Mouse (Mus musculus): ENCODE measurements around the gene Smurf2. TPM values are rescaled to one million over a fixed set of nuclear protein-coding genes. Genes with fewer than 3 reads are reported as not detected.

Gene Smurf2
- polyA plus RNA-seq, 1 experiment: 13.0 TPM

- no peak overlapping the region for H3K4me3 ChIP-seq (ENCODE audit: insufficient read depth, poor library complexity, severe bottlenecking)
- H3ac ChIP-seq (ENCODE audit: control insufficient read depth, insufficient read length, low read depth): no peak overlapping the region
- H3K79me2 ChIP-seq (ENCODE audit: control insufficient read depth, insufficient read depth): no peaks in the 10 kb centered on the region
- H3K27me3 ChIP-seq (ENCODE audit: control insufficient read depth, insufficient read depth, insufficient read length): no peaks in the 10 kb centered on the region
- TF ChIP-seq CEBPB (IDR thresholded peaks at IDR 0.05; ENCODE audit: low read depth) (no peak), CTCF (IDR thresholded peaks at IDR 0.05; ENCODE audit: control insufficient read depth, insufficient read depth, insufficient read length) (no peak), MAX (IDR thresholded peaks at IDR 0.05) (no peak)
- peaks cover 57% of the 10 kb centered on the region for H3K36me3 ChIP-seq (ENCODE audit: control insufficient read depth, insufficient read depth)
- peaks cover 1% of the 10 kb centered on the region for H3K79me3 ChIP-seq (ENCODE audit: low read depth)
Measured at GRCm38 (mm10) chr11:106842002-106842401, 78.5 kb downstream of the Smurf2 start.

- TF ChIP-seq FOSL1 (IDR thresholded peaks at IDR 0.05; ENCODE audit: insufficient read depth, low read length, poor library complexity, severe bottlenecking): no peak
- no peak for TF ChIP-seq USF1 (IDR thresholded peaks at IDR 0.05; ENCODE audit: low read depth)
- no peak for TF ChIP-seq MAX (IDR thresholded peaks at IDR 0.05)
- TF ChIP-seq MYOG (IDR thresholded peaks at IDR 0.05; ENCODE audit: control insufficient read depth, extremely low read depth, insufficient read length): no peak
- TF ChIP-seq CTCF (IDR thresholded peaks at IDR 0.05; ENCODE audit: control insufficient read depth, insufficient read depth, insufficient read length): no peak
- no peak for TF ChIP-seq MYOD1 (IDR thresholded peaks at IDR 0.05; ENCODE audit: control insufficient read depth, insufficient read length, low read depth)
- no peak for TF ChIP-seq CEBPB (IDR thresholded peaks at IDR 0.05; ENCODE audit: low read depth)
- Histone ChIP-seq H3ac (ENCODE audit: control insufficient read depth, insufficient read length, low read depth) (no peak overlapping the region), H3K4me3 (ENCODE audit: insufficient read depth, poor library complexity, severe bottlenecking) (no peak overlapping the region), H3K27me3 (ENCODE audit: control insufficient read depth, insufficient read depth, insufficient read length) (no peaks in the 10 kb centered on the region), H3K36me3 (ENCODE audit: control insufficient read depth, insufficient read depth) (peaks cover 40% of the 10 kb centered on the region), H3K79me3 (ENCODE audit: low read depth) (no peaks in the 10 kb centered on the region), H3K79me2 (ENCODE audit: control insufficient read depth, insufficient read depth) (no peaks in the 10 kb centered on the region)
Measured at GRCm38 (mm10) chr11:106828079-106828478, 92.4 kb downstream of the Smurf2 start.

DNA sequence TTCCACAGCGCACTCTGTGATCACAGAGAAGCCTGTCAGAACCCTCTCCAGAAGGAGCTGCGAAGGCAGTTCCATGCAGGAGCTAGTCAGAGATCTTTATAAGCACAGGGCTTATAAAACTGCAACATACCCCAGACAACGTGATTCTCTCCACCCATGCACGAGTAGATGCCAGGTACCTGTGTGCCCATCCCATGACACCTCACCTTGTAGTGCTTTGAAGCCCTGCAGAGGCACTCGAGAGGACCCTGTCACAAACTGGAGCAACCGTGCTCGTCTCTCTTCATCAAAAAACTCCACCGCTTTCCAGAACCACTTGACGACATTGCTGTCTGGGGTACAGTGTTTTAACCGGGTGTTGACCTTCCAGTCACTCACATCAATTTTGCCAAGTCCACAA is 96.1 kb downstream of the Smurf2 start:
- Histone ChIP-seq H3K79me3 (ENCODE audit: low read depth) (no peaks in the 10 kb centered on the region), H3K4me3 (ENCODE audit: insufficient read depth, poor library complexity, severe bottlenecking) (no peak overlapping the region), H3K36me3 (ENCODE audit: control insufficient read depth, insufficient read depth) (peaks cover 60% of the 10 kb centered on the region), H3ac (ENCODE audit: control insufficient read depth, insufficient read length, low read depth) (no peak overlapping the region), H3K27me3 (ENCODE audit: control insufficient read depth, insufficient read depth, insufficient read length) (no peaks in the 10 kb centered on the region), H3K79me2 (ENCODE audit: control insufficient read depth, insufficient read depth) (no peaks in the 10 kb centered on the region)
- TF ChIP-seq CEBPB (IDR thresholded peaks at IDR 0.05; ENCODE audit: low read depth) (no peak), USF1 (IDR thresholded peaks at IDR 0.05; ENCODE audit: low read depth) (no peak), MAX (IDR thresholded peaks at IDR 0.05) (no peak), FOSL1 (IDR thresholded peaks at IDR 0.05; ENCODE audit: insufficient read depth, low read length, poor library complexity, severe bottlenecking) (no peak), CTCF (IDR thresholded peaks at IDR 0.05; ENCODE audit: control insufficient read depth, insufficient read depth, insufficient read length) (no peak), MYOG (IDR thresholded peaks at IDR 0.05; ENCODE audit: control insufficient read depth, extremely low read depth, insufficient read length) (no peak), MYOD1 (IDR thresholded peaks at IDR 0.05; ENCODE audit: control insufficient read depth, insufficient read length, low read depth) (no peak)

DNA sequence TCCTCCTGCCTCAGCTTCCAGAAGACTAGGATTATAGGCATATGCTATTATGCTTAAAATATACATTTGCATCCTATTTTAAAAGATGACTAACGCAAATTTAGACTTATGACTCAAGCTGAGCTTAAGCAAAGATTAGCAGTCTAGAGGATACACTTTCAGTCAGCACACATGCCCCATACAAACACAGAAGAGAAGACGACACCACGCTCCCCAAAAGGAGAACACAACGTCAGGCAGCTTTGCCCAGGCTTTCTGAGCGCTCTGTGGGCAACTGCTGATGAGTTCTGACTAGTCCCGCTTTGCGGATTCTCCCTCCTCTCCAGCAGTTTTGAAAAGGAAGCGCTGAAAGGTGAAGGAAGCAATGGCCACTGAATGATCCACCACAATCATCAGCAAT is 96.8 kb downstream of the Smurf2 start:
- Histone ChIP-seq H3K4me3 (ENCODE audit: insufficient read depth, poor library complexity, severe bottlenecking) (no peak overlapping the region), H3K79me2 (ENCODE audit: control insufficient read depth, insufficient read depth) (no peaks in the 10 kb centered on the region), H3K79me3 (ENCODE audit: low read depth) (no peaks in the 10 kb centered on the region), H3K27me3 (ENCODE audit: control insufficient read depth, insufficient read depth, insufficient read length) (no peaks in the 10 kb centered on the region), H3K36me3 (ENCODE audit: control insufficient read depth, insufficient read depth) (peaks cover 67% of the 10 kb centered on the region), H3ac (ENCODE audit: control insufficient read depth, insufficient read length, low read depth) (no peak overlapping the region)
- TF ChIP-seq FOSL1 (IDR thresholded peaks at IDR 0.05; ENCODE audit: insufficient read depth, low read length, poor library complexity, severe bottlenecking): no peak
- no peak for TF ChIP-seq CEBPB (IDR thresholded peaks at IDR 0.05; ENCODE audit: low read depth)
- no peak for TF ChIP-seq MAX (IDR thresholded peaks at IDR 0.05)
- no peak for TF ChIP-seq USF1 (IDR thresholded peaks at IDR 0.05; ENCODE audit: low read depth)
- TF ChIP-seq MYOG (IDR thresholded peaks at IDR 0.05; ENCODE audit: control insufficient read depth, extremely low read depth, insufficient read length): no peak
- no peak for TF ChIP-seq MYOD1 (IDR thresholded peaks at IDR 0.05; ENCODE audit: control insufficient read depth, insufficient read length, low read depth)
- no peak for TF ChIP-seq CTCF (IDR thresholded peaks at IDR 0.05; ENCODE audit: control insufficient read depth, insufficient read depth, insufficient read length)

GRCm38 (mm10) chr11:106822911-106823310 is 97.6 kb downstream of the Smurf2 start:
- Histone ChIP-seq H3K79me3 (ENCODE audit: low read depth) (no peaks in the 10 kb centered on the region), H3K79me2 (ENCODE audit: control insufficient read depth, insufficient read depth) (no peaks in the 10 kb centered on the region), H3ac (ENCODE audit: control insufficient read depth, insufficient read length, low read depth) (no peak overlapping the region), H3K4me3 (ENCODE audit: insufficient read depth, poor library complexity, severe bottlenecking) (no peak overlapping the region), H3K36me3 (ENCODE audit: control insufficient read depth, insufficient read depth) (peaks cover 69% of the 10 kb centered on the region), H3K27me3 (ENCODE audit: control insufficient read depth, insufficient read depth, insufficient read length) (no peaks in the 10 kb centered on the region)
- TF ChIP-seq MYOD1 (IDR thresholded peaks at IDR 0.05; ENCODE audit: control insufficient read depth, insufficient read length, low read depth): no peak
- no peak for TF ChIP-seq USF1 (IDR thresholded peaks at IDR 0.05; ENCODE audit: low read depth)
- TF ChIP-seq CTCF (IDR thresholded peaks at IDR 0.05; ENCODE audit: control insufficient read depth, insufficient read depth, insufficient read length): no peak
- no peak for TF ChIP-seq FOSL1 (IDR thresholded peaks at IDR 0.05; ENCODE audit: insufficient read depth, low read length, poor library complexity, severe bottlenecking)
- TF ChIP-seq CEBPB (IDR thresholded peaks at IDR 0.05; ENCODE audit: low read depth): no peak
- TF ChIP-seq MYOG (IDR thresholded peaks at IDR 0.05; ENCODE audit: control insufficient read depth, extremely low read depth, insufficient read length): no peak
- no peak for TF ChIP-seq MAX (IDR thresholded peaks at IDR 0.05)

DNA sequence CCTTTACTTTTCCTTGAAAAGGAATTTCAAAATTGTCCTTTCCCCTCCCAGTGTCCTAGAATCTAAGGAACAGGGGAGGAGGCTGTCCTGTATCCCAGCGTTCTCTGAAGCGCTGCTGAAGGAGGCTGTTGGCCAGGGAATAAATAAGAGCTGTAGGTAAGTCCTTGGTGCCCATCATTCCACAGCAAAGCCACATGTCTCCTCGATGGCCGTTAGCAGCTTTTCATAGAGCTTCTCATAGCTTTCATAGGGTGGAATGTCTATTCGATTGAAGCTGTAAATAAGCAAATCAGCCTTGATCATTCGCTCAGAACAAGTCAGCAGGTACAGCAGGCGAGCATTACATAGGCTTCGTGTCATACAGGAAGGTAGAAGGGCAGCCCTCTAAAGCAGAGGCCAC is 98.0 kb downstream of the Smurf2 start:
- no peak for TF ChIP-seq MYOD1 (IDR thresholded peaks at IDR 0.05; ENCODE audit: control insufficient read depth, insufficient read length, low read depth)
- no peak for TF ChIP-seq MYOG (IDR thresholded peaks at IDR 0.05; ENCODE audit: control insufficient read depth, extremely low read depth, insufficient read length)
- TF ChIP-seq CTCF (IDR thresholded peaks at IDR 0.05; ENCODE audit: control insufficient read depth, insufficient read depth, insufficient read length): no peak
- TF ChIP-seq USF1 (IDR thresholded peaks at IDR 0.05; ENCODE audit: low read depth): no peak
- no peak for TF ChIP-seq CEBPB (IDR thresholded peaks at IDR 0.05; ENCODE audit: low read depth)
- no peak for TF ChIP-seq MAX (IDR thresholded peaks at IDR 0.05)
- TF ChIP-seq FOSL1 (IDR thresholded peaks at IDR 0.05; ENCODE audit: insufficient read depth, low read length, poor library complexity, severe bottlenecking): no peak
- no peaks in the 10 kb centered on the region for H3K79me3 ChIP-seq (ENCODE audit: low read depth)
- no peak overlapping the region for H3ac ChIP-seq (ENCODE audit: control insufficient read depth, insufficient read length, low read depth)
- no peak overlapping the region for H3K4me3 ChIP-seq (ENCODE audit: insufficient read depth, poor library complexity, severe bottlenecking)
- H3K79me2 ChIP-seq (ENCODE audit: control insufficient read depth, insufficient read depth): no peaks in the 10 kb centered on the region
- H3K27me3 ChIP-seq (ENCODE audit: control insufficient read depth, insufficient read depth, insufficient read length): no peaks in the 10 kb centered on the region
- H3K36me3 ChIP-seq (ENCODE audit: control insufficient read depth, insufficient read depth): peaks cover 69% of the 10 kb centered on the region
